Mouse (Mus musculus) hindbrain, embryonic 11.5 days (tissue): ENCODE measurements at regions not wholly inside any gene's neighbourhood (a gene's known extent, or its start where the extent isn't known, plus 50 kb on each side); places are given as distances from the start of the nearest gene placed in this dataset.

Experiments used
- ATAC-seq: fragments of 200-750 bp; cut with Nextera tagmentation; 2 replicates; pipeline ENCODE4 v1.8.0; 2017; ENCODE audit warnings: mild to moderate bottlenecking, moderate TSS enrichment, moderate library complexity; ENCODE audit not compliant: low FRiP score
- DNase-seq: peaks from one replicate; pipeline ENCODE4 v3.0.0-alpha.2; 2015; ENCODE audit warnings: low spot score
- H3K27ac ChIP-seq: fragments of 300-500 bp; sonication (generic); 2 replicates; pipeline ENCODE4 v1.5.1; 2014; ENCODE audit warnings: mild to moderate bottlenecking, low read depth, low read length
- H3K27me3 ChIP-seq: fragments of 300-500 bp; sonication (generic); 2 replicates; pipeline ENCODE4 v1.6.1; 2014; ENCODE audit warnings: mild to moderate bottlenecking, low read length, moderate library complexity, mixed read lengths; ENCODE audit not compliant: control insufficient read depth, insufficient read depth
- H3K36me3 ChIP-seq: fragments of 300-500 bp; sonication (generic); 2 replicates; pipeline ENCODE4 v1.6.1; 2014; ENCODE audit warnings: mild to moderate bottlenecking, low read length, moderate library complexity, mixed read lengths; ENCODE audit not compliant: control insufficient read depth, insufficient read depth
- H3K4me1 ChIP-seq: fragments of 300-500 bp; sonication (generic); replicated peaks from 2 replicates; pipeline ENCODE4 v1.6.1; 2014; ENCODE audit warnings: low read length, mixed read lengths; ENCODE audit not compliant: control insufficient read depth, insufficient read depth
- H3K4me2 ChIP-seq: fragments of 300-500 bp; sonication (generic); replicated peaks from 2 replicates; pipeline ENCODE4 v1.6.1; 2014; ENCODE audit warnings: mild to moderate bottlenecking, low read depth, low read length
- H3K4me3 ChIP-seq: fragments of 300-500 bp; sonication (generic); 2 replicates; pipeline ENCODE4 v1.5.1; 2014; ENCODE audit warnings: low read depth, low read length
- H3K9ac ChIP-seq: fragments of 300-500 bp; sonication (generic); 2 replicates; pipeline ENCODE4 v1.6.1; 2014; ENCODE audit warnings: low read depth, low read length
- H3K9me3 ChIP-seq: fragments of 300-500 bp; sonication (generic); 2 replicates; pipeline ENCODE4 v1.6.1; 2016; ENCODE audit warnings: low read length; ENCODE audit not compliant: control insufficient read depth
- WGBS: fragments of 180-500 bp; shearing (Covaris S2); extraction: QIAGEN DNeasy Blood & Tissue Kit; methylation state at CpG from one replicate; pipeline ENCODE4 v1.1.7; 2014; 5-methylcytosine and 5-hydroxymethylcytosine counted together

DNA sequence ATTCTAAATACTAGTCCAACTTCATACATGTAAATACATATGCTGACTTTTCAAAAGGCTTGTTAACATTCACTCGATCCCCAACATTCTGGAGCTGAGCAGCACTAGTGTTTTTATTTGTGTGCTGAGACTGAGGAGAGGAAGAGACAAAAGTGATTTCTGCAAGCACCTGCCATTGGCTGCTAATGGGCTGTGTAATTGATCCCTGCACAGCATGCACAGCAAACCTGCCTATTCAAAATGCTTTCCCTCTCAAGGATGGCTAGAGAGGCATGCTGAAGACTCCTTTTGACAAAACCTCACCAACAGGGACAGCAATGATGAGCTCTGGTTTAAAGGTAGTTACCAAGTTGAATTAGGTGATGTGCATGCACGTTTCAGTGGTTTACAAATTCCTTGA lies 1059.4 kb upstream of the Gm10800 start:
- peak; percentile 1 for DNase-seq
- 71% methylated on average over 2 of the region's 2 CpGs for WGBS

DNA sequence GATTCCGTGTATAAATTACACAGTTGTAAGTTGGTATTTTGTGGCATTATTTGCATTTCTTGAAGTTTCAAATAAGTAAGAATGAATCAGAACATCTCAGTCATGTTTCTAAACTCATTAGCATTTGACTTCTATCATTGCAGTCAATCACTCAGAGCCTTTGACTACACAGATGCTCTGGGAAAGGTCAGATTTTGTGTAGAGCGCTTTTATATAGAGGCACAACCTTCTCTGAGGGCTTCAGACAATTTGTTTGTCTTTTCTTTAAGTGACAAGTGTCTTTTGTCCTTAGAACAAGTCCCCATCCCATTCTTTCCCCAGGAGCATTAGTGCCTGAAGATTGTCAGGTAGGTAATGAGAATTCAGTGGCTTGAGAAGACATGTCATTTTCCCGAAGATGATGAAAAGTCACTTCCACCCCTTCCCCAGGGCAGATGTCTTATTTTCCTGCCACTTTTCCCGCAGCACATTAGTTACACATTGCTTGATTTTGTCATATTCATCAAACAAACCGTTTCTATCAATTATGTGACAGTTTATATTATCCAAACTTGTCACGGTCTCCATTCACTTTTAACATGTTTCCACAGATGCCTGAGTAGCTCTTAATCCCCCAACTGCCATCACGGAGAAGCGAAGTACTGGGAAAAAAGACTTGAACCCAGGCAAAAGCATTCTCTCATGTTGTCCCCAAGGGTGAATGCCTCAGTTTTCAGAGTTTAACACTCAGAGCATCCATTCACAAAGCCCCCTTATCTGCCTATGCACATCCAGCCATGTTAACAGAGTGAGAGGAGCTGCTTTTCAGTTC lies 1035.3 kb upstream of the Gm10800 start:
- Histone ChIP-seq H3K4me1 (no peaks in the 10 kb centered on the region), H3K9ac (no peak overlapping the region), H3K9me3 (no peaks in the 10 kb centered on the region), H3K4me3 (no peak overlapping the region), H3K4me2 (no peak overlapping the region), H3K27ac (no peak overlapping the region), H3K27me3 (no peaks in the 10 kb centered on the region), H3K36me3 (no peaks in the 10 kb centered on the region)
- 30% methylated on average over 8 of the region's 8 CpGs for WGBS
- ATAC-seq: peak; percentile 83
- peak; percentile 14 for DNase-seq

More for the DNA sequence above, 1059.4 kb upstream of the Gm10800 start:
- no peak overlapping the region for H3K27ac ChIP-seq
- H3K9ac ChIP-seq: no peak overlapping the region
- no peaks in the 10 kb centered on the region for H3K36me3 ChIP-seq
- H3K4me1 ChIP-seq: no peaks in the 10 kb centered on the region
- H3K4me3 ChIP-seq: no peak overlapping the region
- ATAC-seq: no peak
- no peaks in the 10 kb centered on the region for H3K27me3 ChIP-seq
- H3K4me2 ChIP-seq: no peak overlapping the region
- no peaks in the 10 kb centered on the region for H3K9me3 ChIP-seq

- no peak for ATAC-seq
- Histone ChIP-seq H3K27ac (no peak overlapping the region), H3K9ac (no peak overlapping the region), H3K27me3 (no peaks in the 10 kb centered on the region), H3K9me3 (no peaks in the 10 kb centered on the region), H3K4me2 (no peak overlapping the region), H3K4me1 (no peaks in the 10 kb centered on the region), H3K36me3 (no peaks in the 10 kb centered on the region), H3K4me3 (no peak overlapping the region)
- DNase-seq: no peak
- WGBS: 78% methylated on average over 2 of the region's 2 CpGs
These were observed 1025.6 kb upstream of the Gm10800 start for GRCm38 (mm10) chr2:99692713-99693112.
